Mouse (Mus musculus): ENCODE measurements at regions not wholly inside any gene's neighbourhood (a gene's known extent, or its start where the extent isn't known, plus 50 kb on each side); places are given as distances from the start of the nearest gene placed in this dataset.

GRCm38 (mm10) chr3:39944581-39944980 is 586.5 kb upstream of the Intu start:
- Histone ChIP-seq H3K27ac (ENCODE audit: low read depth) (no peak overlapping the region), H3K9me3 (ENCODE audit: control insufficient read depth, low read length) (no peaks in the 10 kb centered on the region), H3K4me1 (replicated peaks; ENCODE audit: control insufficient read depth, insufficient read depth, low read length) (no peaks in the 10 kb centered on the region), H3K27me3 (replicated peaks; ENCODE audit: control insufficient read depth, insufficient read depth, low read length) (no peaks in the 10 kb centered on the region), H3K36me3 (ENCODE audit: control insufficient read depth, insufficient read depth, low read length) (no peaks in the 10 kb centered on the region), H3K9ac (ENCODE audit: low read length) (no peak overlapping the region), H3K4me3 (ENCODE audit: low read depth, low read length) (no peak overlapping the region), H3K4me2 (ENCODE audit: low read length) (no peak overlapping the region)
- DNase-seq (ENCODE audit: low spot score) (no peak), ATAC-seq (replicated peaks; ENCODE audit: low FRiP score, low TSS enrichment, low read depth) (no peak)
- 74% methylated on average over 3 of the region's 3 CpGs for WGBS

GRCm38 (mm10) chr3:39952103-39952502 is 579.0 kb upstream of the Intu start:
- ATAC-seq (replicated peaks; ENCODE audit: low FRiP score, low TSS enrichment, low read depth) (no peak), DNase-seq (ENCODE audit: low spot score) (no peak)
- no peaks in the 10 kb centered on the region for H3K36me3 ChIP-seq (ENCODE audit: control insufficient read depth, insufficient read depth, low read length)
- 0 out of 2 replicates have a peak, but pooled peaks cover 4% of the 10 kb centered on the region for H3K9me3 ChIP-seq (ENCODE audit: control insufficient read depth, low read length)
- no peaks in the 10 kb centered on the region for H3K4me1 ChIP-seq (replicated peaks; ENCODE audit: control insufficient read depth, insufficient read depth, low read length)
- H3K9ac ChIP-seq (ENCODE audit: low read length): no peak overlapping the region
- 86% methylated on average over 2 of the region's 2 CpGs for WGBS
- H3K4me2 ChIP-seq (ENCODE audit: low read length): no peak overlapping the region
- H3K27me3 ChIP-seq (replicated peaks; ENCODE audit: control insufficient read depth, insufficient read depth, low read length): no peaks in the 10 kb centered on the region
- H3K4me3 ChIP-seq (ENCODE audit: low read depth, low read length): no peak overlapping the region
- no peak overlapping the region for H3K27ac ChIP-seq (ENCODE audit: low read depth)

- no peak overlapping the region for H3K27ac ChIP-seq (ENCODE audit: low read depth)
- 64% methylated on average over 1 of the region's 1 CpGs for WGBS
- no peak overlapping the region for H3K9ac ChIP-seq (ENCODE audit: low read length)
- H3K4me3 ChIP-seq (ENCODE audit: low read depth, low read length): no peak overlapping the region
- H3K27me3 ChIP-seq (replicated peaks; ENCODE audit: control insufficient read depth, insufficient read depth, low read length): no peaks in the 10 kb centered on the region
- no peaks in the 10 kb centered on the region for H3K36me3 ChIP-seq (ENCODE audit: control insufficient read depth, insufficient read depth, low read length)
- 0 out of 2 replicates have a peak, but pooled peaks cover 4% of the 10 kb centered on the region for H3K9me3 ChIP-seq (ENCODE audit: control insufficient read depth, low read length)
- DNase-seq (ENCODE audit: low spot score) (no peak), ATAC-seq (replicated peaks; ENCODE audit: low FRiP score, low TSS enrichment, low read depth) (no peak)
- H3K4me1 ChIP-seq (replicated peaks; ENCODE audit: control insufficient read depth, insufficient read depth, low read length): no peaks in the 10 kb centered on the region
- no peak overlapping the region for H3K4me2 ChIP-seq (ENCODE audit: low read length)
Observed at GRCm38 (mm10) chr3:39952556-39952955, 578.5 kb upstream of the Intu start.

GRCm38 (mm10) chr3:39961836-39962640 is 569.0 kb upstream of the Intu start:
- Histone ChIP-seq H3K9me3 (ENCODE audit: control insufficient read depth, low read length) (no peaks in the 10 kb centered on the region), H3K4me3 (ENCODE audit: low read depth, low read length) (no peak overlapping the region), H3K36me3 (ENCODE audit: control insufficient read depth, insufficient read depth, low read length) (no peaks in the 10 kb centered on the region), H3K9ac (ENCODE audit: low read length) (no peak overlapping the region), H3K27ac (ENCODE audit: low read depth) (no peak overlapping the region), H3K27me3 (replicated peaks; ENCODE audit: control insufficient read depth, insufficient read depth, low read length) (no peaks in the 10 kb centered on the region), H3K4me2 (ENCODE audit: low read length) (no peak overlapping the region), H3K4me1 (replicated peaks; ENCODE audit: control insufficient read depth, insufficient read depth, low read length) (no peaks in the 10 kb centered on the region)
- ATAC-seq (replicated peaks; ENCODE audit: low FRiP score, low TSS enrichment, low read depth): no peak
- WGBS: 57% methylated on average over 7 of the region's 7 CpGs
- no peak for DNase-seq (ENCODE audit: low spot score)

- H3K4me3 ChIP-seq (ENCODE audit: low read depth, low read length): no peak overlapping the region
- WGBS: 87% methylated on average over 2 of the region's 2 CpGs
- H3K27ac ChIP-seq (ENCODE audit: low read depth): no peak overlapping the region
- DNase-seq (ENCODE audit: low spot score): no peak
- no peaks in the 10 kb centered on the region for H3K36me3 ChIP-seq (ENCODE audit: control insufficient read depth, insufficient read depth, low read length)
- ATAC-seq (replicated peaks; ENCODE audit: low FRiP score, low TSS enrichment, low read depth): no peak
- no peak overlapping the region for H3K4me2 ChIP-seq (ENCODE audit: low read length)
- H3K27me3 ChIP-seq (replicated peaks; ENCODE audit: control insufficient read depth, insufficient read depth, low read length): no peaks in the 10 kb centered on the region
- no peaks in the 10 kb centered on the region for H3K9me3 ChIP-seq (ENCODE audit: control insufficient read depth, low read length)
- H3K4me1 ChIP-seq (replicated peaks; ENCODE audit: control insufficient read depth, insufficient read depth, low read length): no peaks in the 10 kb centered on the region
- no peak overlapping the region for H3K9ac ChIP-seq (ENCODE audit: low read length)
Observed at GRCm38 (mm10) chr3:39965431-39965830, 565.7 kb upstream of the Intu start.

DNA sequence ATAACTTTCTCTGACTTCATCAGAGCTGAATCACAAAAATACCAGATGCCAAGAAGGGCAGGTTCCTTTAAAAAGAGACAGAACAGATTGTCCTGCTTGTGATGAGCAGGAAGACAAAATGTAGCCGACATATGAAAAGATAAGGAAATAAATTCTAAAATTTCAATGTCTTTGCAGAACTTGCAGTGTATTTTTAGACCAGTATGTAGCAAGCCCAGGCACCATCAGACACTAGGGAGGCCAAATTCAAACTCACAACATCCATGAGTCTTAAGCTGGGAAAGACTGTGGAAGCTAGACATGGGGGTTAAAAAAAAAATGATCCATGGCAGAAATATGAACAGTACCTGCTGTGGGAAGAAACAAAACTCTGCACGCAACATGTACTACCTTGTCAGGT is 564.7 kb upstream of the Intu start:
- 84% methylated on average over 2 of the region's 2 CpGs for WGBS

DNA sequence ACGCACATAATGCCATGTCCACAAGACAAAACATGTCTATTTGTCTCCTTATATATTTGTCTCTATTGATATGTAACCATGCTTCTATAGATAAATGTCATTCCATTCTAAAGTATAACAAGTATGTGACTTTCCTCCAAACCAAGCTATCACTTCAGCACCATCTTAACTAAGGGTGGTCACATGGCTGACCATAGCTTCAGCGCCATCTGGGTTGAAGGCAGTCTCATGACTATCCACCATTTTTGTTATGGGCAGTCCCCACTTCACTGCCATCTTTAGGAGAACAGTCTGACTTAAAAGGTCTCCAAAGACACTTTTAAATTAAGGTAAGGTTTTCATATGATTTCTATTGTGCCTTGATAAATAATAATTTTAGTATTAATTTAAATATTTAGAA is 554.1 kb upstream of the Intu start:
- 94% methylated on average over 2 of the region's 2 CpGs for WGBS
- H3K9ac ChIP-seq (ENCODE audit: low read length): no peak overlapping the region
- no peak overlapping the region for H3K4me2 ChIP-seq (ENCODE audit: low read length)
- DNase-seq (ENCODE audit: low spot score) (no peak), ATAC-seq (replicated peaks; ENCODE audit: low FRiP score, low TSS enrichment, low read depth) (no peak)
- no peaks in the 10 kb centered on the region for H3K36me3 ChIP-seq (ENCODE audit: control insufficient read depth, insufficient read depth, low read length)
- H3K9me3 ChIP-seq (ENCODE audit: control insufficient read depth, low read length): no peaks in the 10 kb centered on the region
- no peaks in the 10 kb centered on the region for H3K4me1 ChIP-seq (replicated peaks; ENCODE audit: control insufficient read depth, insufficient read depth, low read length)
- no peaks in the 10 kb centered on the region for H3K27me3 ChIP-seq (replicated peaks; ENCODE audit: control insufficient read depth, insufficient read depth, low read length)
- H3K27ac ChIP-seq (ENCODE audit: low read depth): no peak overlapping the region
- H3K4me3 ChIP-seq (ENCODE audit: low read depth, low read length): no peak overlapping the region

More for the DNA sequence above, 564.7 kb upstream of the Intu start:
- Histone ChIP-seq H3K9me3 (ENCODE audit: control insufficient read depth, low read length) (no peaks in the 10 kb centered on the region), H3K9ac (ENCODE audit: low read length) (no peak overlapping the region), H3K27me3 (replicated peaks; ENCODE audit: control insufficient read depth, insufficient read depth, low read length) (no peaks in the 10 kb centered on the region), H3K4me3 (ENCODE audit: low read depth, low read length) (no peak overlapping the region), H3K36me3 (ENCODE audit: control insufficient read depth, insufficient read depth, low read length) (no peaks in the 10 kb centered on the region), H3K4me2 (ENCODE audit: low read length) (no peak overlapping the region), H3K27ac (ENCODE audit: low read depth) (no peak overlapping the region), H3K4me1 (replicated peaks; ENCODE audit: control insufficient read depth, insufficient read depth, low read length) (no peaks in the 10 kb centered on the region)
- no peak for DNase-seq (ENCODE audit: low spot score)
- no peak for ATAC-seq (replicated peaks; ENCODE audit: low FRiP score, low TSS enrichment, low read depth)

DNA sequence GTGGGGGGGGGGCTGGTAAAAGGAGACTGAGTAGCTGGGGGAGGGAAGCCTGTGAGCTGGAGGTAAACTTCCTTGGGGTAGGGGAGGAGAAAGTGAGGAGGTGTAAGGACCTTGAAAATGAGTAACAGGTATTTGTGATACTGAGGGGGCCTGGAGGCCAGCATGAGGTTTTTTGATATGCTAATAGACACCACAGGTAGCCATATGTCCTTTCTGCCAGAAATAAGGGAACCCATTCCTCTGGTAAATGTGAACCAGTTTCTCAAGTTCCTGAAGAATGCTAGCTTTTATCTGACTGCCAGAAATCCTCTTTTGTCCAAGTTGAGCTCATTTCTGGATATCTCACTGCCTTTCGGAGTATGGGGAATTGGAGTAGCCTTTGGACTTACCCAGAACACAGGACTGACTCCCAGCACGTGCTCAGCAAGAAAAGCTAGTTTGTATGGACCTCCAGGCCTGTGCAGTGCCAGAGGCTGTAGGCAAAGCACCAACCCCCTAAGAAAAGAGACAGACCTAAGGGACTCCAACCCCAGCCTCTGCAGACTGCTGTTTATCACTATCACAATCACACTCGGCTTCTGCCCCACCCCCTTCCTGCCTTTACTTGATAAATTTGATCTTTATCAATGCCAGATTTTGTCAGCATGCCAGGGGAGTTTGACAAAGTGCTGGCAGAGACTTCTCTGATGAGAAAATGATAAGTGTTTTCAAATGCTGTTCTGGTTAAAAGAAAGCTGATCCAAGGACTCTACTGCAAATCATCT is 552.0 kb upstream of the Intu start:
- no peak for ATAC-seq (replicated peaks; ENCODE audit: low FRiP score, low TSS enrichment, low read depth)
- no peaks in the 10 kb centered on the region for H3K27me3 ChIP-seq (replicated peaks; ENCODE audit: control insufficient read depth, insufficient read depth, low read length)
- H3K4me1 ChIP-seq (replicated peaks; ENCODE audit: control insufficient read depth, insufficient read depth, low read length): no peaks in the 10 kb centered on the region
- no peaks in the 10 kb centered on the region for H3K36me3 ChIP-seq (ENCODE audit: control insufficient read depth, insufficient read depth, low read length)
- no peak overlapping the region for H3K4me2 ChIP-seq (ENCODE audit: low read length)
- H3K27ac ChIP-seq (ENCODE audit: low read depth): no peak overlapping the region
- WGBS: 22% methylated on average over 3 of the region's 3 CpGs
- no peak overlapping the region for H3K4me3 ChIP-seq (ENCODE audit: low read depth, low read length)
- H3K9ac ChIP-seq (ENCODE audit: low read length): no peak overlapping the region
- no peaks in the 10 kb centered on the region for H3K9me3 ChIP-seq (ENCODE audit: control insufficient read depth, low read length)
- no peak for DNase-seq (ENCODE audit: low spot score)
